ENCODE assay signal across 20 mouse cellular contexts in genomic region chr17:51855261-51855660, GRCm38 (mm10).
"Had no signal": no experiment of that assay in that cellular context is flagged by ENCODE, and none has a peak within 500 bp of the region (broad histone marks: within the 10 kb centered on the region; RNA-seq: fewer than 3 reads in every experiment).

No protein-coding gene starts in this region.

- ATAC-seq: liver, postnatal 0 days; lung, postnatal 0 days; midbrain, embryonic 15.5 days had no signal

- H3K27ac ChIP-seq: kidney, postnatal 0 days; limb, embryonic 12.5 days; limb, embryonic 15.5 days; liver, embryonic 14.5 days; macrophage; midbrain, embryonic 12.5 days; midbrain, embryonic 15.5 days; neural tube, embryonic 13.5 days had no signal

- DNase-seq: kidney, adult 18-20 months; kidney, adult 9 months; kidney, postnatal 25 days; left cerebral cortex, postnatal 4 days; liver, postnatal 0 days; lung, embryonic 14.5 days; retina, postnatal 1 day; right cerebral cortex, postnatal 25 days; spleen, adult 18-20 months; thymus, adult 18-20 months; thymus, postnatal 36 days had no signal

- H3K36me3 ChIP-seq: limb, embryonic 12.5 days; limb, embryonic 15.5 days; midbrain, embryonic 12.5 days; midbrain, embryonic 15.5 days; neural tube, embryonic 13.5 days had no signal

- H3K4me3 ChIP-seq: limb, embryonic 12.5 days; limb, embryonic 15.5 days; midbrain, embryonic 12.5 days; midbrain, embryonic 15.5 days; neural tube, embryonic 13.5 days had no signal

- H3K4me1 ChIP-seq: limb, embryonic 12.5 days; limb, embryonic 15.5 days; midbrain, embryonic 12.5 days; midbrain, embryonic 15.5 days; neural tube, embryonic 13.5 days had no signal

- H3K27me3 ChIP-seq: limb, embryonic 12.5 days; limb, embryonic 15.5 days; midbrain, embryonic 12.5 days; midbrain, embryonic 15.5 days; neural tube, embryonic 13.5 days had no signal
